Mouse (Mus musculus): ENCODE data around the gene Ckap5. TPM values are rescaled to one million over a fixed set of nuclear protein-coding genes. Genes with fewer than 3 reads are reported as not detected.
A peak's percentile ranks its signal among the peaks of the same experiment; 100 is the strongest.

Gene Ckap5
- total RNA-seq, 4 experiments from 2014 or later, result 38.7 to 58.2 (median 51.2) TPM

GRCm38 (mm10) chr2:91628171-91628570, 101.6 kb downstream of the Ckap5 start:
- no peak for DNase-seq

DNA sequence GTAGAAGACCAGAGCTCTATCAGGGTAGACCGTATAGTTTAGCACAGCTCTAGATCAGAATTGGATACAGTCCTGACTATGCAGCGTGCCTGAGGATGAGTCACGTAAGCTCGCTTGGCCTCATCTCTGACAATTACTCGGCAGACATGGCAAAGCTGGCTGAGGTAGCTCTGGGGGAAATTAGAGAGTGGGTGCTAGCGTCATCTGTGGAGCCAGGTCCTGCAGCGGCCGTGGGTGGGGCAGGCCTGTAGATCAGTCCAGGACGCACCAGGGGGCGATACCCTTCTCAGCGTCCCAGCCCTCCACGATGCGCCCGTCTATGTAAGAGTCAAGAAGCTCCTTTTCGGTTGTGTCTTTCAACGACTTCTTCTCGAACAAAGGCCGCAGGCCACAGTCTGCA, 103.1 kb downstream of the Ckap5 start:
- no peak for DNase-seq

GRCm38 (mm10) chr2:91630384-91630783, 103.8 kb downstream of the Ckap5 start:
- DNase-seq, result no peak

DNA sequence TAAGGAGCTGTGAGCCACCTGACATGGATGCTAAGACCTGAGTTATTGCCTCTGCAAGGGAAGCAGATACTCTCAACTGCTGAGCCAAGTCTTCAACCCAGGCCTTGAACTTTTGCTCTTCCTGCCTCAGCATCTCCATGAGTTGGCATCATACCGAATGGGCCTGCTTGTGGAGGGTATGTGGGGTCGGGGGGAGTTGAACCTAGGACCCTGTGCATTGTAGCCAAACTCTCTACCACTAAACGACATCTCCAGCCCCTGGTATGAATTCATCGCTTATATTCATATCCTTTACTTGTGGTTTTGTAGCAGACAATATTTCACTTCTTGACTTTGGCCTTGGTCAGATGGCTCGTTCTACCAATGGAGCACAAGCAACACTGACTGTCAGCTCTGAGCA, 105.3 kb downstream of the Ckap5 start:
- no peak for DNase-seq

DNA sequence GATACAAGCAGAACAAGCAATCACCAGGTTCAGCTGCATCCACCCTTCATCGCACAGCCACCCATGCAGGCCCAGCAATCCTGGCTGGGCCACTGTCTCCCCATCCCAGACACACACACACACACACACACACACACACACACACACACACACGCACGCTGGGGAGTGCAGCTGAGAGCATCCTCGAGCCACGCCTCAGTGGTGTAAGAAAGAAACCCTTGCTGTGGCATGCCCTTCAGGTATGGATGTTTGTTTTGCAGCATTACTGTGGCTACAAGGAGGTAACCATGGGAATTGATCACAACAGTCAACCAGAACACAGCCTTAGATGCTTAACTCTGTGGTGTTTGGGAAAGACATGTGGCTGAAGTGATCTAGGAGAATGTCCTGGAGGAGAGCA, 105.8 kb downstream of the Ckap5 start:
- DNase-seq, result no peak

DNA sequence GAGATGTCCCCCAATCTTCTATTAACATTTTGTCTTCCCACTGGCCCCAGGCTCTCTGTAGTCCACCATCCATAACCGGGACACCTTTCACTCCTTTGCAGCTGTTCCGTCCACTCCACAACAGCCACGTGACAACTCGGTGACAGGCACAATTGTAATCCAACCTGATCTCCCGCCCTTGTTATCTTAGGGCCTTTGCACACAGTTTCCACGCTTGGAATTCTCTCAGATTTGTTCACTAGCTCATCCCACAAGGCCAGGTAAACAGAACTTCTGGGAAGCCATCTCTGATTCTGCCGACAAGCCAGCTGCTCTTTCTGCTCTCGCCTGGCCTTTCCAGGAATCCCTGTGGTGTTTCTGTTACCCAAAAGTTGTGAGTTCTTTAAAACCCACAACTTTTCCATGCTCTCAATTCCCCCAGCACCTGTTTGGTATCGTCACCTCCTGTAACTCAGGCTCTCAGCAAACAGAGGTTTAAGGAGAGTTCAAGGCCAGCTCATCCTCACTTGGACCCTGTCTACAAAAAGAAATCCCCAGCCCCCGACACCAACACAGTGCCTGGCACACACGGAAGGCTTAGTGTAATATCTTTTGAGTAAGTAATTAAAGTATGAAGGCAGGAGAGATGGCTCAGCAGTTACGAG, 106.9 kb downstream of the Ckap5 start:
- no peak for DNase-seq

DNA sequence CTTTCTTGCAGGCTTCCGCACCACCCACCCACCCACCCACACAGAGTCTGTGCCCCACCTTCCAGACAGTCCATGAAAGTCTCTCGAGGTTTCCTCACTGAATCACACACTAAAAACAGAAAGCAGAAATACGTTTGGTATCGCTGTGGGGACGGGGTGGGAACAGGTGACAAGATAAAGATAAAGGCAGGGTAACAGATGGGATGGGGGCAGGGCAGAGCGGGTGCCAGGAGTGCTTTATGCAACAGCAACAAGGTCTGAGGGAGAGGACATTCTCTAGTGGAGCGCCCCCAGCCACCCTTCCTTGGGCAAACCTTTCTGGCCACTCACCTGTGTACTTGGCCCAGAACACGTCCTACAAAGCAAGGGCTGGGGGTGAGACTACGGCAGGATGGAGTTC, 108.3 kb downstream of the Ckap5 start:
- no peak for DNase-seq

DNA sequence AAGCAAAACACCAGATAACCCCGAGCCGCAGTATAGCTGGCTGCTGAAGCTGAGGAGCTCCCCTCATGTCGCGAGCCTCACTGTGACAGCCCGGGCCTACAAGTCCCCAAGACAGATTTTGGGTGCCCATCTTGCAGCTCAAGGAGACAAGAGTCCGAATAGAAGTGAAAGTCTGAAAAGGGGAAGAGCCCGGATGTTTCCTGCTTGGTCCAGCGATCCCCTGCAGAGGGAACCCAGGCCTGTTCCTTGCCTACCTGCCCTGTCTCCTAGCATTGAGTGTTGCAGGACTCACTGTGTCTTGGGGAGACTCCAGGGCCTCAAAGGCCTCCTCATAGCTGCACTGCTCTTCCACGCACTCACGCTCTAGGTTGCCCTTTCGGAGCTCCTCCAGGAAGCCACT, 108.9 kb downstream of the Ckap5 start:
- no peak for DNase-seq

- no peak for DNase-seq
Observed at GRCm38 (mm10) chr2:91636229-91636628, 109.7 kb downstream of the Ckap5 start, which contains the start of gene F2. Gene F2 (minus strand): TSS chr2:91636414.

GRCm38 (mm10) chr2:91636727-91637338, 110.3 kb downstream of the Ckap5 start:
- no peak for DNase-seq

GRCm38 (mm10) chr2:91638931-91639330, 112.4 kb downstream of the Ckap5 start:
- DNase-seq, result no peak

DNA sequence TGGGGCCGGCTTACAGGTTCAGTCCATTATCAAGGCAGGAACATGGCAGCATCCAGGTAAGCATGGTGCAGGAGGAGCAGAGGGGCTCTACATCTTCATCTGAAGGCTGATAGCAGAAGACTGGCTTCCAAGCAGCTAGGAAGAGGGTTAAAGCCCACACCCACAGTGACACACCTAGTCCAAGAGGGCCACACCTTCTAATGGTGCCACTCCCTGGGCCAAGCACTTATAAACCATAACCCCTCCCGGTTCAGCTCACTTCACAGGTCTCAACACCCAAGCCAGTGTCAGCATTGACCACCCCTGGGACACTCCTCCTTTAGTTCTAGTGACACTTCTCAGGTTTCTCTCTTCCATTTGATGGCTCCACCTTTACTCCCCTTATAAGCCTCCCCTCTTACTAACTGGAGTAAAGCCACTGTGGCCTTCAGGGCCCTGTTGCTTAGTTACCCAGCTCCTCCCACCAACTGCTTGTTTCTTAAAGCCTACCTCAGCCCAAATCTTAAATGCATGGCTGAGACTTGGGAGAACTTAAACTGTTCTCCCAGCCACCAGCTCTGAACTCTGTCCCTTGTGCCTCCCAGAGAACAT, 116.4 kb downstream of the Ckap5 start:
- no peak for DNase-seq

DNA sequence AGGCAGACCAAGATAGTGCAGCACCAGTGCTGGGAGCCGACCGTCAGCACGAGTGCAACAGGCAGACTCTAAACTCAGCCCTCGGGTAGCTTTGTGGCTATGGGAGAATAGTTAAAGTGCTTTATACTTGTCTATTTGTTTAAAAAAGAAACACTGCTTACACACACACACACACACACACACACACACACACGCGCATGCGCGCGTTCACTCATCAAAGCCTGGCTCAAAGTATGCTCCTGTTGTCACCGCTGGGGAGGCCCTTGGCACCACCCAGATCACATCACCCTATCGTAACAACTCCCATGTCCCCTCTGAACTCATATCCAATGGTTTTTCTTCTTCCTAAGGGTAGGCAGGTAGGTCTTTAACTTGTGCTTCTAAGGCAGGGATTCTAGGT, 117.5 kb downstream of the Ckap5 start:
- DNase-seq, result no peak

DNA sequence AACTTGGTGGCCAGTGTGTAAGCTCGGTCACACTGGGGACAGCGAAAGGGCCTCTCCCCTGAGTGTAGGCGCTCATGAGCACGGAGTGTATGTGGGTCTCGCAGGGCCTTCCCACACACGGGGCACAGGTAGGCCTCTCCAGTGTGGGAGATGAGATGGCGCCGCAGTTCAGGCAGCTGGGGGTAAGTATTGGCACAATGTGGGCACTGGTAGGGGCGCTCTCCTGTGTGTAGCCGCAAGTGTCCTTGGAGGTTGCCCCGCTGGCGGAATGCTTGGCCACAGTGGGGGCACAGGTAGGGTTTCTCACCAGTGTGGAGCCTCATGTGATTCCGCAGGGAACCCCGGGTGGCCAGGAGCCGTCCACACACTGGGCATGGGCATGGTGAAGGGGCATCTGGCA, 118.8 kb downstream of the Ckap5 start:
- no peak for DNase-seq

DNA sequence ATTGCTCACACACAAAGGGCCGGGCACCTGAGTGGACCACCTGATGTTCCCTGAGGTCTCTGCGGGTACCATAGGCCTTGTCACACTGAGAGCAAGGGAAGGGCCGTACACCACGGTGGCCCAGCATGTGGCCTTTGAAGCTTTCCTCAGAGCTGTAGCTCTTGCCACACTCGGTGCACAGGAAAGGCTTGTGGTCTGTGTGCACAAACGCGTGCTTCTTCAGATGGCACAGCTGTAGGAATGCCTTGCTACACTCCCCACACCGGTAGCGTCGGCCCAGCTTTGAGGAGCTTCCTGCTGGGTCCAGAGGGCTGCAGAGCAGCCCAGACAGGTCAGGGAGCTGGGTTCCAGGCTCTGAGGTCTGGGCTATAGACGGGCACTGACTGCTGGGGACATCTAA, 119.2 kb downstream of the Ckap5 start:
- no peak for DNase-seq

DNA sequence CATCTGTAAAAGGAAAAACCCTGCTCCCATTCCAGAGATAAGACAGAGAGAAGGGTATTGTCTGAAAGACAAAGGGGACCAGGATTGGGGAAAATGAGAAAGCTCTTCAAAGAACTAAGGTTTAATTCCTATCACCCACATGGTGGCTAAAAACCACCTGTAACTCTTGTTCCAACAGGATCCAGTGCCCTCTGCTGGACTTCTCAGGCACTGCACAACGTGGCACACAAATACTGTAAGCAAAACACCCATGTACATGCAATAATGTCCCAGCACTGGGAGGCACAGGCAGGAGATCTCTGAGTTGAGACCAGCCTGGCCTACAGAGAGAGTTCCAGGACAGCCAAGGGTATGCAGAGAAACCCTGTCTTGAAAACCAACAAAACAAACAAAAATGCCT, 120.2 kb downstream of the Ckap5 start:
- no peak for DNase-seq

DNA sequence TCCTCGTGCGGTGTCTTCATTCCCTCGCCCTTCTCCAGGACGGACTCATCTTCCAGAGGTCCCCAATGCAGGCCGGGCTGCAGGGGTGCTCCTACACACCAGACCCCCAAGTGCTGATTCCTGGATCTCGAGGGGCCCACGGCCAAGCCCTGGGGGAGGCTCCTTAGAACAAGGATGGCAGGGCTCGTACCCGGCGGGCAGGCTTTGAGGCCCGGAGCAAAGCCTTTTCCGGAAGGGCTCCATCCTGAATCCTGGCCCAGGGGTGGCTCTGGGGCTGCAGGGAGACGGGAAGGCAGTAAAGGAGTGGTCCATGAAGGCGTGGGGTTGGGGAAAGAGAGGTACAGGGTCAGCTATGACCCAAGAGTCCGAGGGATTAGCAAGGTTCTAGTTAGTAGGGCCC, 122.6 kb downstream of the Ckap5 start:
- no peak for DNase-seq

DNA sequence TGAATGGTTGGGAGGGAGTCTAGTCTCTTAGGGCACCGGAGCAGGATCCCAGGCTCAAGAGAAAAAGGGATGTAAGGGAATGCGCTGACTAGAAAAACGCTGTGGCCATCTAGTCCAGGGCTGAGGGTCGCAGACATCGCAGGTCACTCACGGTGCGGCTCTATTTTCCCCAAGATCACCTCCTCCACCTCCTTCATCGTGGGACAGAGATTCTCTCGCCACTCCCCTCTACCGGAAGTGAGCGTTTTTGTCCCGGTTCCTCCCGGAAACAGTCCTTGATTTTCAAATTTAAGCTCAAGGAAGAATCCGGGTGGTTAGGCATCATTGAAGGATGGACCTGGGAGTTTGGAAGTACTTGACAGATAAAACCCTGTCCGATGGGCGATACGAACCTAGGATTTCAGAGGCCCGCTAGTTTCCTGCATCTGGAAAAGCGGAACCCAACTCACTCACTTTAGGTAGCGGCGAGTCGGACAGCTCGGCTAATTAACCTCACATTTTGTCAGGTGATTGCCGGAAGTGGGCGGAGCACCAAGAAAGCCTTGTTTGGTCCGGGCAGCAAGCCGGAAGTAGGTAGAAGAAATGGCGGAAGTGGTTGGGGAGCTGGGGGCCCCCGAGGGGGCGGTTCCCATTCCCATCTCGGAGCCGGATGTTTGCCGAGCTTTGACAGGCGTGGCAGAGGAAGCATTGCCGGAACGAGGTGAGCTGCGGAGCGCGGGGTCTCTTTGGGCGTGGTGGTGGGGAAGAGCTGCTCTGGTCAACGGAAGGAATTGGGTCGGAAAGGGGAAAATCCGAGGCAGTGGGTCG, 123.2 kb downstream of the Ckap5 start, which contains the start of the genes Zfp408 and Arhgap1:
Gene Zfp408, minus strand, starts transcription at position 239 of the 807 bp plus-strand sequence.
Gene Arhgap1, plus strand, starts transcription at position 308 of the 807 bp plus-strand sequence.
- DNase-seq, result peak; percentile 95

- no peak for DNase-seq
Observed at GRCm38 (mm10) chr2:91650360-91650995, 123.9 kb downstream of the Ckap5 start.

DNA sequence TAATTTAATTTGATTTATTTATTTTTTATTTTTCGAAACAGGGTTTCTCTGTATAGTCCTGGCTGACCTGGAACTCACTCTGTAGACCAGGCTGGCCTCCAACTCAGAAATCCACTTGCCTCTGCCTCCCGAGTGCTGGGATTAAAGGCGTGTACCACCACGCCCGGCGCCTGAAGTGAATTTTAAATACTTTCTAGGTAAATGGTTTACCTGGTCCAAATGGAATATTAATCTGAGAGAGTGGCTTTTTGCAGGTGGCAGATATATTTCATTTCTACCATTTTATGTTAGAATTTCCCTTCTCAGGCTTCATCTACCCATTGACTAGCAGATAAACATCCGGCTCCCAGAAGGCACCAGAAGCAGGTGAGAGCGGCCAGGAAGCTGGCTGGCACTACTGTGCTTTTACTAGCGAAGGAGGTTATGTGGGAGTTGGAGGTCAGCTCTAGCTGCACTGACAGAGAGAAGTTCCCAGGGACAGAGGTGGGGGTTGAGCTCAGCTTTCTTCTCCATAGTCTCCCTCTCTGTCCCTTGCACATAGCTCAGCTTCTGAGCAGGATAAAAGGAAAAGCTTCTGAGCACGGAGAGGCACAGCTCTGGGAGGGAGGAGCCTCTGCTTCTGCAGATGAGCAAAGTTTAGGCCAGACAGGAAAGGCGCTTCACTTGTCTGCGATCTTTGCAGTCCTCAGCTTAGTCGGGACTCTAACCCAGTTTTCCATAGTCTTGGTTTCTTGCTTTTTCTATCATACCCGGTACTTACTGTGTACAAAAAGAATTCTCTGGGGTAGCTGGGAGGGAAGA, 125.1 kb downstream of the Ckap5 start:
- no peak for DNase-seq

DNA sequence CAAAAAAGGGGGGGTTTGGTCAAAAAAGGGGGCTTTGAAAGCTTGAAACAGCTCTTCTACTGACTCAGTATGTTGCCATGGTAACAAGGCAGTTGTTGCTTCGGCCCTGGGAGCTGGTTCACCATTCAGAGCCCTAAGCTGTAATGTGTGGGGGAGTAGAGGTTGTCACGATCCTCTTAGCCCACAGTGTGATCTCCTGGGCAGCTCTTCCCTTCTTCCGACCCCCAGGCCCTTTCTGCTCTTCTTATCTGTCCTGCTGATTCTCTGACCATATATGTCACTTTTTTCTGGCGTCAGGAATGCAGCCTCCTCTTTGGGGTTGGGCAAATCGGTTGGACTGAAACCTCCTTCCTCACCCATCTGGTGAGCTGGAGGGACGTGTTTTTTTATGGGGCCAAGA, 126.3 kb downstream of the Ckap5 start:
- no peak for DNase-seq

DNA sequence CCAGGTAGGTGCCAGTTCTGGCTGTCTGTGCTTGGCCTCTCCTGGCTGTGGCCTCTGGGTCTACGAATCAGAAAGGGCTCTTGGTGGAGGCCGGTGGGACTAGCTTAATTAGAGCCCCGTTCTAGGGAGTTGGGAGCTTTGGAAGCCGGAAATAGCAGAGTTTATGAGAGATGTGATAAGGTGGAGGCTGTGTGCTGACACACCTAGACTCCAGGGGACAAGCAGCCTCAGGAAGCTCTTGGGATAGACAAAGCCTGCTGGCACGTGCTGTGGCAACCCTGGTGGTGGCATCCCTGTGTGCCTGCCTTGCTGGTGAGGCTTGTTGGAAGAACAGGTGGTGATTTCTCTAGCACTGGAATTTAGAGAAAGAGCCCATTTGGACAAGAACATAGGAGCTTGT, 128.8 kb downstream of the Ckap5 start:
- DNase-seq, result no peak

Measured in adrenal gland, adult 8-10 months (tissue).